Mouse (Mus musculus) limb, embryonic 13.5 days (tissue): Measurements from ENCODE around the gene C530008M17Rik. TPM values are rescaled to one million over a fixed set of nuclear protein-coding genes. Genes with fewer than 3 reads are reported as not detected.

Experiments used
- ATAC-seq: fragments of 200-750 bp; cut with Nextera tagmentation; 2 replicates; pipeline ENCODE4 v1.8.0; 2017; ENCODE audit warnings: low read depth, moderate number of reproducible peaks, moderate TSS enrichment; ENCODE audit not compliant: low FRiP score
- H3K27ac ChIP-seq: fragments of 300-500 bp; sonication (generic); 2 replicates; pipeline ENCODE4 v1.5.1; 2015; ENCODE audit warnings: inconsistent platforms, mild to moderate bottlenecking, moderate library complexity
- H3K27me3 ChIP-seq: fragments of 300-500 bp; sonication (generic); 2 replicates; pipeline ENCODE4 v1.6.1; 2015; ENCODE audit warnings: mild to moderate bottlenecking, inconsistent platforms
- H3K36me3 ChIP-seq: fragments of 300-500 bp; sonication (generic); 2 replicates; pipeline ENCODE4 v1.6.1; 2015; ENCODE audit warnings: inconsistent platforms, mild to moderate bottlenecking, moderate library complexity
- H3K4me1 ChIP-seq: fragments of 300-500 bp; sonication (generic); 2 replicates; pipeline ENCODE4 v1.6.1; 2015; ENCODE audit warnings: inconsistent platforms
- H3K4me2 ChIP-seq: fragments of 300-500 bp; sonication (generic); replicated peaks from 2 replicates; pipeline ENCODE4 v1.6.1; 2015; ENCODE audit warnings: inconsistent platforms, mild to moderate bottlenecking, moderate library complexity
- H3K4me3 ChIP-seq: fragments of 300-500 bp; sonication (generic); 2 replicates; pipeline ENCODE4 v1.5.1; 2015; ENCODE audit warnings: moderate library complexity, mild to moderate bottlenecking, inconsistent platforms
- H3K9ac ChIP-seq: fragments of 300-500 bp; sonication (generic); 2 replicates; pipeline ENCODE4 v1.6.1; 2015; ENCODE audit warnings: mild to moderate bottlenecking, inconsistent platforms
- H3K9me3 ChIP-seq: fragments of 300-500 bp; sonication (generic); 2 replicates; pipeline ENCODE4 v1.6.1; 2016; ENCODE audit warnings: inconsistent platforms
- WGBS: fragments of 180-500 bp; shearing (Covaris S2); methylation state at CpG from one replicate; pipeline ENCODE4 v1.1.7; 2015; 5-methylcytosine and 5-hydroxymethylcytosine counted together
- polyA plus RNA-seq: library from polyadenylated mRNA; unstranded; fragments of >200 nt; fragmentation: Nextera tagmentation; extraction: Ambion mirVana; gene quantifications from 2 replicates; pipeline ENCODE4 v1.2.1, GENCODE M21; 2015

C530008M17Rik gene
- polyA plus RNA-seq, 1 experiment from 2014 or later = 24.2 TPM

DNA sequence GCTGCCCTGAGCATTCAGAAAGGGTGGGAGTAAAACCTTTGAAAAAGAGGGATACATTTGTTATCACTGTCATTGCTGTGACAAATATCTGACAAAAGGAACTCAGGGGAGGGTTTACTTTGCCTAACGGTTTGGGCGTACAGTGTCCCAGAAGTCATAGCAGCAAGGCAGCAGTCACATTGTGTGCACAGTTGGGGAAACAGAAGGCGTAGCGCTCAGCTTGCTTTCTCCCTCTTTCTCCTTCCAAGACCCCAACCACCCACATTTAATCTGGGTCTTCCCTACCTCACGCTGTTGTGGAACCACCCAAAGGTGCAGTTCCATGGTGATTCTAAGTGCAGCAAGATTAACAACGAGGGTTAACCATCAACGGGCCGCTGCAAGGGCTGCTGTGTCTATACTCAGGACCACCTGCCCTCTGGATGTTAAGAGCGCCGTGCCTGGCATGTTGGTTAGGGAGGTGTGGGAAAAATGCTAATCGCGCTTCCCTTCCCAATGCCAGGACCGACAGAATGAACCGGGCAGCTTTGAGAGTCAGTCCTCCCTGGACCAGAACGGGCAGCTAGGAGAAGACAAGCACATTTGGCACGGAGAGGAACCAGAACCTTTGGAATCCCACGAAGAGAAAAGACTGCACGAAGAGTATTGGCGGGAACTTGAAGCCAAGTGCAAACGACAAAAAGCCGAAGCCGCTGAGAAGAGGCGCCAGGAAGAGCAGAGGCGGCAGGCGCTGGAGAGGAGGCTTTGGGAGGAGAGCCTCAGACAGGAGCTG lies 199.7 kb downstream of the C530008M17Rik start:
- peaks cover 29% of the 10 kb centered on the region for H3K4me1 ChIP-seq
- H3K27ac ChIP-seq = no peak overlapping the region
- WGBS = 27% methylated on average over 25 of the region's 25 CpGs
- ATAC-seq = no peak
- peaks cover 49% of the 10 kb centered on the region for H3K27me3 ChIP-seq
- peak overlapping the region; percentile 40 for H3K4me3 ChIP-seq
- no peaks in the 10 kb centered on the region for H3K9me3 ChIP-seq
- H3K4me2 ChIP-seq = peak overlapping the region; percentile 67
- H3K9ac ChIP-seq = peak overlapping the region; percentile 50; the same call in 1 of the 2 replicates
- H3K36me3 ChIP-seq = peaks cover 28% of the 10 kb centered on the region

DNA sequence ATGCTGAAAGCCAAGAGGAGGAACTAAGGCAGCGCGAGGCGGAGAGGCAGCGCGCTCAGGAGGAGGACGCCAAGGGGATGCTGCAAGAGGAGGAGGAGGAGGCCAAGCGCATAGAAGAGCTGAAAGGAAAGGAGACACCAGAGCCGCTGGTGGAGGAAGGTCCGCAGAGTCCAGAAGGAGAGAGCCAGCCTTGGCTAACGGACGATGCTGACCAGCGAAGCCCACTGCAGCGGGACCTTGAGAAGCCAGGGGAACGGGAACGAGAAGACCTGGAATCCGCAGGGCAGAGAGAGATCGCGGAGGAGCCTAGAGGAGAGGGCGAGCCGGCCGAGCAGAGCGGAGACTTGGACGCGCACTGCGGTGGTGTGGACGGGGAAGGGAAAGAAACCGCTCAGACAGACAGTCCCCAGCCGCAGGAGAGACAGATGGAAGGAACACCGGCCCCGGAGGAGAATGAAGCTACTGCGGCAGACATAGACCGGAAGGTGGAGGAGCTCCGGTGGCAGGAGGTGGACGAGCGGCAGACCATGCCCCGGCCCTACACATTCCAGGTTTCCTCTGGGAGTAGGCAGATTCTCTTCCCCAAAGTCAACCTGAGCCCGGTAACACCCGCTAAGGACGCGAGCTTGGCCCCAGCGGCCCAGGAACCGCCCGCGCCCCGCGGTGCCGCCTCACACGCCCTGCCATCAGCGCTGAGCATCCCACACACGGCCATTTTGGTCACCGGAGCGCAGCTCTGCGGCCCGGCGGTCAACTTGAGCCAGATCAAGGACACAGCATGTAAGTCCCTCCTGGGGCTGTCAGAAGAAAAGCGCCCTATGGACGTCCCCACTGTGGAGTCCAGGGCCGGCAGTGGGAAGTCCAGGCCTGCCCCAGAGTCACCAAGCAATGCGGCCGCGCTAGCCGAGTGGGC lies 201.0 kb downstream of the C530008M17Rik start:
- H3K4me1 ChIP-seq = peaks cover 29% of the 10 kb centered on the region
- peak overlapping the region; percentile 67 for H3K4me2 ChIP-seq
- 22% methylated on average over 58 of the region's 62 CpGs for WGBS
- ATAC-seq = no peak
- H3K27me3 ChIP-seq = peaks cover 49% of the 10 kb centered on the region
- peak overlapping the region; percentile 50 for H3K9ac ChIP-seq
- H3K36me3 ChIP-seq = peaks cover 27% of the 10 kb centered on the region
- H3K9me3 ChIP-seq = no peaks in the 10 kb centered on the region
- H3K4me3 ChIP-seq = peak overlapping the region; percentile 40
- no peak overlapping the region for H3K27ac ChIP-seq

DNA sequence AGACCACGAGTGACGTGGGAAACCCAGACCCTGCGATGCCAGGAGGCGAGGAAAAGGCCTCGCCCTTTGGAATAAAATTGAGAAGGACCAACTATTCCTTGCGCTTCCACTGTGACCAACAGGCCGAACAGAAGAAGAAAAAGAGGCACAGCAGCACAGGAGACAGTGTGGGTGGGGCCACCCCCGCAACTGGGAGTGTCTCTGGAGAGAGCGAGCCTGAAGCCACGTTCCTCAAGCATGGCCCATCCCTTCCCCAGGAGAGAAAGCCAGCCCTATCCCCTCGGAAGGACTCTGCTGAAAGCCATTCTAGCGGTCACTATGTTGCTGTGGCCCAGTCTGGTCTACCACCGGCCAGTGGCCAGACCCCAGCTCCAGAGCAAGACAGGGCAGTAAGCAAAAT lies 202.1 kb downstream of the C530008M17Rik start:
- H3K27me3 ChIP-seq = peaks cover 49% of the 10 kb centered on the region
- peak overlapping the region; percentile 40; the same call in 1 of the 2 replicates for H3K4me3 ChIP-seq
- peaks cover 29% of the 10 kb centered on the region for H3K4me1 ChIP-seq
- H3K9ac ChIP-seq = no peak overlapping the region
- H3K27ac ChIP-seq = no peak overlapping the region
- peaks cover 24% of the 10 kb centered on the region for H3K36me3 ChIP-seq
- 72% methylated on average over 13 of the region's 13 CpGs for WGBS
- H3K4me2 ChIP-seq = no peak overlapping the region
- no peak for ATAC-seq
- no peaks in the 10 kb centered on the region for H3K9me3 ChIP-seq

DNA sequence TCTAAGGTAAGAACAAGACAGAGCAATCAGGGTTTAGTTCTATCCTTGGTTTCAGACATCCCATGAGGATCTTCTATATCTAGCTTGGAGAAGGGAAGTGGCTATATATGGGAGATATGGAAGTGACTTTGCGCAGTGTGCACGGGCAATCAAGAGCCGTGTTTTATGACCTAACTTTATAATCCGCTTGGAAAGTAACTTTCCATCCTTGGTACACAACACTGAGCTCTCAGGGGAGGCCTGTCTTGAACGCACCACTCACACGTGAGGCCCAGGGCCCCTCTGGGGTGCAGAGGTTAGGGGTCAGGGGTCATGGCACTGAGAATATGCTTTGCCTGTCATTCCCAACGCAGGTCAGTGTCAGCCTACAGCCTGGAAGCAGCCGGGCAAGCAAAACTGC lies 210.5 kb downstream of the C530008M17Rik start:
- no peak overlapping the region for H3K9ac ChIP-seq
- H3K4me3 ChIP-seq = no peak overlapping the region
- H3K9me3 ChIP-seq = no peaks in the 10 kb centered on the region
- H3K27ac ChIP-seq = no peak overlapping the region
- H3K27me3 ChIP-seq = no peaks in the 10 kb centered on the region
- WGBS = 55% methylated on average over 8 of the region's 8 CpGs
- ATAC-seq = no peak
- no peak overlapping the region for H3K4me2 ChIP-seq
- H3K4me1 ChIP-seq = peaks cover 25% of the 10 kb centered on the region
- H3K36me3 ChIP-seq = peaks cover 38% of the 10 kb centered on the region

DNA sequence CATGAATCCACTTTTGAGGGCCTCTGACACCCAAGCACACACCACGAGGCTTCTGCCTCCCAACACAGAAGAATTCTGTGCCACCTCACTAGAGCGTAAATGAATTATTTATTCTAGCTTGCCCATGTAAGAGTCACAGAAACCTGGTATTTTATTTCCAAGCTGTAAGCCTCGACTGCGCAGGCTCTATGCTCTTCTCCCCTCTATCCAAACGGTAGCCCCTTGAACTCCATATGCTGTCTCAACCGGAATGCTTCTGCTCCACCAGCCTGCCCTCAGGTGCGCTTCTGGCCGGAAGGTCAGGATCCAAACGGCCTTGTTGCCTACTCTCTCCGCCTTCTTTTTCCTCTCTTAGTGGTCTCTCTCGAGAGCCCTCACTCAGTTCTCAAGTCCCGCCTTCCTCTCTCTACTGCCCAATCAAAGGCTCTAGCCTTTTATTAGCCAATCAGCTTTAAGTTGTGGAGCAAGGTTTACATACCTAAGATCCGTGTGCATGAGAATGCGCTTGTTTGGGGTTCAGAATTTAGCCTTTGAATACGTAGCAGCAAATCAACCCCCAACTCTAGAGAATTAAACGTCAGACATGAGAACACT lies 212.5 kb downstream of the C530008M17Rik start:
- H3K36me3 ChIP-seq = peaks cover 47% of the 10 kb centered on the region
- ATAC-seq = peak; percentile 83
- H3K9ac ChIP-seq = peak overlapping the region; percentile 25; the same call in 1 of the 2 replicates
- H3K27ac ChIP-seq = no peak overlapping the region
- WGBS = 32% methylated on average over 16 of the region's 16 CpGs
- peaks cover 25% of the 10 kb centered on the region for H3K4me1 ChIP-seq
- no peaks in the 10 kb centered on the region for H3K9me3 ChIP-seq
- peak overlapping the region; percentile 38 for H3K4me3 ChIP-seq
- no peaks in the 10 kb centered on the region for H3K27me3 ChIP-seq
- H3K4me2 ChIP-seq = peak overlapping the region; percentile 58

DNA sequence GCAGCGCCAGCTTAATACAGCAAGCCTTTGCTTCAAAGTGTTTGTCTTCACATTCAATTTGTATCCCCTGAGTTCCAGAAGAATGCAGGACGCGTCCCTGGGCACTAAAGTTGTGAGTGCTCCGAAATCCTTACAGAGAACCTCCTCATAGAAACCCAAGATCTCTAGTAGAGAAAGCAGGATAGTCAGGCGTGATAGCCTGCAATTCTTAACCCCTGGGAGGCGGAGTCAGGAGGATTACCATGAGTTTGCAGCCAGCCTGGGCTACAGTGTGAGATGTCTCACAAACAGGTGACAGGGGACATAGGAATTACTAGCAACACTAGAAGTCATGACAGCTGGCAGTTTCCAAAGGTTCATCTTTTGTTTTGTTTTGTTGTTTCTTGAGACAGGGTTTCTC lies 213.2 kb downstream of the C530008M17Rik start:
- Histone ChIP-seq H3K27me3 (no peaks in the 10 kb centered on the region), H3K9ac (no peak overlapping the region), H3K4me1 (peaks cover 24% of the 10 kb centered on the region), H3K9me3 (no peaks in the 10 kb centered on the region), H3K4me2 (peak overlapping the region; percentile 58), H3K36me3 (peaks cover 47% of the 10 kb centered on the region), H3K4me3 (peak overlapping the region; percentile 38), H3K27ac (no peak overlapping the region)
- ATAC-seq = no peak
- 62% methylated on average over 6 of the region's 6 CpGs for WGBS

DNA sequence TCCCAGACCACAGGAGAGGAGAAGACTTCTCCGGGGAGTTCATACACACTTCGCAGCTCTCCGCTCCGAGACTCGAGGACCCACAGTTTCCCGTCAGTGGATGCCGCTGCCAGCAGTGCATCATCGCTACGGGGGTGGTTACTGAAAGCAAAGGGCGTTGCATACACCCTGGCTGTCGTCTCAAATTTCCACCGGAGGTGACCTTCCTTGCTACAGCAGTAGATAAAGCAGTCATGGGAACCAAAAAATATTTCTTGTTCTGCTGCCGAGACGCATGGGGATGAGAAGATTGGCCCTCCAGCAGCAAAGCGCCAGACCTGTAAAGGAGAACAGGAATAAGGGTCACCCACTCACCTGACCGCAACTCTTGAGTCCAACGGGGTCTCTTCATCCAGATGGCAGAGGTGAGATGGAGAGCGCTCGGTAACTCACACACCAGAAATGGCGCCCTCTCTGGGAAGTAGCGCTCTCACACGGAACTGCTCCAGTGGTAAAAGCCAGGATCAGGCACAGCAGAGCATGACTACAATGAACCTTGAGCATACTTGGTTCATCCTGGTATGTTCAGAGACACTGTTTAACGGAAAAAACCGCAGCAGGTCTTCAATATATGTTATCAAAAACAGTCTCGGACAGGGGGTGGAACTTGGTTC lies 219.9 kb downstream of the C530008M17Rik start:
- H3K9me3 ChIP-seq = no peaks in the 10 kb centered on the region; the same call in 1 of the 2 replicates
- no peak overlapping the region for H3K27ac ChIP-seq
- peaks cover 40% of the 10 kb centered on the region for H3K36me3 ChIP-seq
- no peak for ATAC-seq
- 89% methylated on average over 25 of the region's 25 CpGs for WGBS
- H3K27me3 ChIP-seq = no peaks in the 10 kb centered on the region
- no peak overlapping the region for H3K4me2 ChIP-seq
- no peak overlapping the region for H3K9ac ChIP-seq
- no peak overlapping the region for H3K4me3 ChIP-seq
- H3K4me1 ChIP-seq = no peaks in the 10 kb centered on the region

DNA sequence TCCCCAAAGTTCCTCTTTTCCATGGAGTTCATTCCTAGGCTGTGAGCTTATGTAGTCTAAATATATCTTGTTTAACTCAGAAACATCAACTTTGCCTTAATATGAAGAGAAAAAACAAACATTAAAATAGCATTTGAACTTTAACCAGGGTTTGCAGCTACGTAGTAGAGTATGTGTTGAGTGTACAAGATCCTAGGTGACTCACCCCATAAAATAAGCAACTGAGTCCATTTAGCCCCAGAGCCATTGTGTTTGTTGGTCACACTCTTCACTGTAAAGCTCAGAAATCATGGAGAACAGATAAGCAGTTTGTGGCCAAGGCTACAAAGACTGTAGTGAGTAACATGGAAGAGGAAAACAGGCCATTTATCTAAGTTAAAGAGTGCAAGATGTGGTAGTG lies 227.8 kb downstream of the C530008M17Rik start:
- Histone ChIP-seq H3K9ac (no peak overlapping the region), H3K4me3 (no peak overlapping the region), H3K9me3 (no peaks in the 10 kb centered on the region), H3K4me2 (no peak overlapping the region), H3K36me3 (peaks cover 53% of the 10 kb centered on the region), H3K27me3 (no peaks in the 10 kb centered on the region), H3K4me1 (no peaks in the 10 kb centered on the region), H3K27ac (no peak overlapping the region)
- no peak for ATAC-seq
- 80% methylated on average over 1 of the region's 1 CpGs for WGBS

DNA sequence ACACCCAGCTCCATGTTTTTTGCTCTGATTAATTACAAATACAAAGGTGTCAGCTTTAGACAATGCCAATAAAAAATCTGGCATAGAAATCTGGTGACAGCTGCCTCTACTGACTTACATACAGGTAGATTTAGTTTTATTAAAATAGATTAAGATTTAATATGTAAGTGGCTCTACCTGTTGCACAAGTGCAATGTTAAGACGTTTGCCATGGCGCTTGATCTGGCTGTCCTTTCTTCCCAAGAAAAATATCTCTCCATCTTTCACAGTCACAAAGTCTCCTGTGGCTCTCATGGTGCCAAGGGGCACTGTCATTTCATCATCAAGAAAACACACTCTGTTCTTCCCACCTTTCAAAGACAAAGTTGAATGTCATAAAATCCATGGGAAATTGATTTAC lies 230.7 kb downstream of the C530008M17Rik start:
- Histone ChIP-seq H3K4me3 (no peak overlapping the region), H3K4me1 (no peaks in the 10 kb centered on the region), H3K36me3 (peaks cover 61% of the 10 kb centered on the region), H3K4me2 (no peak overlapping the region), H3K9me3 (no peaks in the 10 kb centered on the region), H3K27me3 (no peaks in the 10 kb centered on the region), H3K27ac (no peak overlapping the region), H3K9ac (no peak overlapping the region)
- ATAC-seq = no peak
- 89% methylated on average over 2 of the region's 2 CpGs for WGBS

DNA sequence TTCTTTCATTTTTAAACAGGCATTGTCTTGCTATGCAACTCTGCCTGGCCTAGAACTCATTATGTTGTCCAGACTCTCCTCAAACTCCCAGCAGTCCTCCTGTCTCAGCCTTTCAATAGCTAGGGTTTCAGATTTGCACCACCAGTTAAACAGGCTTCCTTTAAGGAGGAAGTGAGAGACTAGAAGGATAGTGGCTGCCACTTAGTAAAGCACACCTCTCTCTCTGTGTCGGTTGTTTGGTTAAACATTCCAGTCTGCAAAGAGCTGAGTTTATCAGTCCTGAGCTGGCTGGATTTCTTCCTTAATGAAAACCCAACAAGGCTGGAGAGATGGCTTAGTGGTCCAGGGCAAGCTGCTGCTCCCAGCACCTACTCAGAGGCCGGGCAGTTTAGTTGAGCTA lies 236.3 kb downstream of the C530008M17Rik start:
- Histone ChIP-seq H3K4me1 (no peaks in the 10 kb centered on the region), H3K27ac (no peak overlapping the region), H3K4me2 (no peak overlapping the region), H3K9ac (no peak overlapping the region), H3K27me3 (no peaks in the 10 kb centered on the region), H3K4me3 (no peak overlapping the region), H3K9me3 (no peaks in the 10 kb centered on the region), H3K36me3 (peaks cover 57% of the 10 kb centered on the region)
- ATAC-seq = no peak
- WGBS = 76% methylated on average over 2 of the region's 2 CpGs

DNA sequence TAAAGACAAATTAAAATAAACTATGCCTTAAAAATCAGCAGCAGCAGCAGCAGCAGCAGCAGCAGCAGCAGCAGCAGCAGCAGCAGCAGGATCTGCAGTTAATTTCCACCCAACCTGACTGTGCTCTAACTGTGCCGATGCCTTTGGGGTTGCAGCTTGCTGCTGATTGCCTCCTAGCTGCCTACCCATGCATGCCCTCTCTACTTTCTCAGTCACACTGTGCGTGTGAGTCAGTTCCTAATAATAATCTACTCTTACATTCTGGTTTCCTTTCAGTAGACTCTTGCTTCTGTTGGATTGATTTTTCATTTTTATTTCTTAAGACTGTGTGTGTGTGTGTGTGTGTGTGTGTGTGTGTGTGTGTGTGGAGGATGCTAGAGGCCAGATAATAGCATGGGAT lies 236.8 kb downstream of the C530008M17Rik start:
- H3K36me3 ChIP-seq = peaks cover 59% of the 10 kb centered on the region
- WGBS = 84% methylated on average over 2 of the region's 2 CpGs

More for the DNA sequence above, 236.8 kb downstream of the C530008M17Rik start:
- ATAC-seq = no peak
- Histone ChIP-seq H3K27ac (no peak overlapping the region), H3K4me3 (no peak overlapping the region), H3K4me2 (no peak overlapping the region), H3K27me3 (no peaks in the 10 kb centered on the region), H3K4me1 (no peaks in the 10 kb centered on the region), H3K9ac (no peak overlapping the region), H3K9me3 (no peaks in the 10 kb centered on the region)
